Mouse (Mus musculus): ENCODE results near the gene Psmc6.

The Psmc6 gene

GRCm38 (mm10) chr14:45350931-45351859, 21.6 kb downstream of the Psmc6 start, which contains the start of gene Styx:
Styx (plus strand) TSS chr14:45351093.
- peak; percentile 96 to 99 for DNase-seq (ENCODE audit: low spot score in 2 of 2)

GRCm38 (mm10) chr14:45364211-45365195, 34.9 kb downstream of the Psmc6 start:
- no peak for DNase-seq (ENCODE audit: low spot score in 2 of 2)

GRCm38 (mm10) chr14:45365196-45365587, 35.6 kb downstream of the Psmc6 start:
- DNase-seq (ENCODE audit: low spot score in 2 of 2) = no peak

- no peak for DNase-seq (ENCODE audit: low spot score in 2 of 2)
Observed at GRCm38 (mm10) chr14:45378771-45379170, 49.2 kb downstream of the Psmc6 start.

GRCm38 (mm10) chr14:45380756-45381155, 51.2 kb downstream of the Psmc6 start:
- DNase-seq (ENCODE audit: low spot score in 2 of 2) = no peak

- no peak for DNase-seq (ENCODE audit: low spot score in 2 of 2)
Observed at GRCm38 (mm10) chr14:45382912-45383311, 53.3 kb downstream of the Psmc6 start.

GRCm38 (mm10) chr14:45385596-45385995, 56.0 kb downstream of the Psmc6 start:
- no peak for DNase-seq (ENCODE audit: low spot score in 2 of 2)

- no peak for DNase-seq (ENCODE audit: low spot score in 2 of 2)
Observed at GRCm38 (mm10) chr14:45387480-45387879, 57.9 kb downstream of the Psmc6 start.

- peak; percentile 78 to 88 for DNase-seq (ENCODE audit: low spot score in 2 of 2)
Observed at GRCm38 (mm10) chr14:45388345-45389181, 59.0 kb downstream of the Psmc6 start.

- no peak for DNase-seq (ENCODE audit: low spot score in 2 of 2)
Observed at GRCm38 (mm10) chr14:45389194-45389593, 59.6 kb downstream of the Psmc6 start.
